Mouse (Mus musculus): ENCODE measurements around the gene Dusp16.

- TF ChIP-seq CTCF (IDR thresholded peaks at IDR 0.05; ENCODE audit: low read depth), result no peak
- no peak for TF ChIP-seq EP300 (IDR thresholded peaks at IDR 0.05; ENCODE audit: low read depth)
Measured at GRCm38 (mm10) chr6:134665817-134666216, 126.6 kb downstream of the Dusp16 start.
